ENCODE assay signal across 8 mouse cellular contexts in genomic region chr6:86004271-86005148, GRCm38 (mm10). TPM values are rescaled to one million over a fixed set of nuclear protein-coding genes. Genes with fewer than 3 reads are reported as not detected.
DNase-seq lines count a peak whose midpoint lies in the region; ATAC-seq and TF ChIP-seq lines count a peak whose summit lies in the region.

No protein-coding gene starts in this region.

- no peaks in the 10 kb centered on the region for H3K4me1 ChIP-seq in cortical plate, adult 2 months (ENCODE audit: control insufficient read depth, insufficient read depth, low read length)

- ATAC-seq in activated CD4-positive, CD25-positive, alpha-beta regulatory T cell, adult 4 months: peak; percentile 97
- peak; percentile 99 for ATAC-seq in megakaryocyte, adult 5-6 weeks (ENCODE audit: poor library complexity, severe bottlenecking)

- TF ChIP-seq POLR2A in cortical plate, adult 2 months (IDR thresholded peaks at IDR 0.05; ENCODE audit: extremely low read depth, insufficient read depth, low read length): no peak

- intact Hi-C loops in left cerebral cortex, adult 2 months (cut with DNase I): loop anchor here (1.0 to 5.0 kb wide), 3 partner anchors 42 to 172 kb away; partner anchors contain the start of genes Dusp11 and Nat8

- H3K27ac ChIP-seq in cortical plate, adult 2 months (ENCODE audit: insufficient read depth, low read length): no peak overlapping the region
- no peak overlapping the region for H3K27ac ChIP-seq in left cerebral cortex, adult 2 months

- H3K4me3 ChIP-seq in cortical plate, adult 2 months (ENCODE audit: insufficient read depth, low read length): no peak overlapping the region
- no peak overlapping the region for H3K4me3 ChIP-seq in left cerebral cortex, adult 2 months

- peak; percentile 97 for TF ChIP-seq CTCF in cortical plate, adult 2 months (IDR thresholded peaks at IDR 0.05; ENCODE audit: extremely low read depth, insufficient read depth, low read length)
- TF ChIP-seq CTCF in left cerebral cortex, adult 2 months (IDR thresholded peaks at IDR 0.05): peak; percentile 74

- DNase-seq in gastrocnemius, adult 8-10 months (ENCODE audit: low spot score in 2 of 2): peak; percentile 31 to 54
- DNase-seq in hindlimb bud, embryonic 11.5 days (ENCODE audit: extremely low spot score, low read depth, low spot score): peak; percentile 78
- peak; percentile 70 for DNase-seq in left cerebral cortex, adult 2 months (ENCODE audit: extremely low spot score in 1 of 2, low spot score in 2 of 2)
- DNase-seq in right cerebral cortex, adult 2 months (ENCODE audit: low spot score in 2 of 2): peak; percentile 70 to 79
- peak; percentile 60 for DNase-seq in urinary bladder, postnatal 25 days (ENCODE audit: low spot score)

RNA-seq across cellular contexts. Expression of gene Figla, which starts 11.5 kb away (rescaled TPM):
- polyA plus RNA-seq in activated CD4-positive, CD25-positive, alpha-beta regulatory T cell, adult 4 months (2017; shearing (Covaris generic)): not detected
- 0.35 TPM in 1 of 2 replicates, not detected in the other for polyA plus RNA-seq in cortical plate, adult 2 months (2012; rRNA removed)
- not detected for total RNA-seq in gastrocnemius, adult 8-10 months (2022)
- total RNA-seq in left cerebral cortex, adult 2 months (2021): not detected
- not detected in 2 replicates for total RNA-seq in megakaryocyte, adult 5-6 weeks (2015)
- not detected in 2 replicates for total RNA-seq in megakaryocyte, adult 5-6 weeks (2017)

RNA-seq across cellular contexts. Expression of gene Add2, which starts 24.0 kb away (rescaled TPM):
- not detected for polyA plus RNA-seq in activated CD4-positive, CD25-positive, alpha-beta regulatory T cell, adult 4 months (2017; shearing (Covaris generic))
- 121 and 124 TPM in 2 replicates for polyA plus RNA-seq in cortical plate, adult 2 months (2012; rRNA removed)
- total RNA-seq in gastrocnemius, adult 8-10 months (2022): under 1 TPM in 3 of 4 experiments, not detected in 1; 0.02 to 0.16 (median 0.15) TPM
- total RNA-seq in left cerebral cortex, adult 2 months (2021): 100 to 1,000 TPM; 222 to 223 TPM
- 1.0 and 2.1 TPM in 2 replicates for total RNA-seq in megakaryocyte, adult 5-6 weeks (2015)
- total RNA-seq in megakaryocyte, adult 5-6 weeks (2017): 2.4 and 3.1 TPM in 2 replicates

RNA-seq across cellular contexts. Expression of gene Dusp11, which starts 43.0 kb away (rescaled TPM):
- polyA plus RNA-seq in activated CD4-positive, CD25-positive, alpha-beta regulatory T cell, adult 4 months (2017; shearing (Covaris generic)): 100 to 1,000 TPM; 223 to 225 TPM
- polyA plus RNA-seq in cortical plate, adult 2 months (2012; rRNA removed): 94.9 and 97.4 TPM in 2 replicates
- 10 to 100 TPM; 19.5 to 23.2 (median 22.1) TPM for total RNA-seq in gastrocnemius, adult 8-10 months (2022)
- 10 to 100 TPM; 78.1 to 88.9 TPM for total RNA-seq in left cerebral cortex, adult 2 months (2021)
- total RNA-seq in megakaryocyte, adult 5-6 weeks (2015): 83.4 and 85.5 TPM in 2 replicates
- total RNA-seq in megakaryocyte, adult 5-6 weeks (2017): 50.3 and 64.2 TPM in 2 replicates

Comparison
In these comparisons a context has a peak if more than half of its experiments do, and no peak if none do; other contexts are left out.
1. RNA of gene Add2, which starts 24.0 kb away (total RNA-seq): 222 to 223 TPM in left cerebral cortex, adult 2 months; 1.0 to 3.1 TPM in megakaryocyte, adult 5-6 weeks and 0.02 to 0.16 TPM in gastrocnemius, adult 8-10 months; every median in the first group is over 10 times any median in the second.
2. Peak in every context shown above with its lines, with median percentiles within 50 percentile points of each other: DNase-seq.